Mouse (Mus musculus): Measurements from ENCODE around the gene Bmp15.

The Bmp15 gene

GRCm38 (mm10) chrX:6320621-6321020 lies at the start of gene Bmp15:
Gene Bmp15, minus strand, starts transcription at chrX:6320721.
- DNase-seq (ENCODE audit: low spot score in 2 of 2) = no peak

- no peak for DNase-seq (ENCODE audit: low spot score in 2 of 2)
Observed at GRCm38 (mm10) chrX:6368822-6369221, 48.3 kb upstream of the Bmp15 start.

- no peak for DNase-seq (ENCODE audit: low spot score in 2 of 2)
Observed at GRCm38 (mm10) chrX:6357503-6358114, 37.1 kb upstream of the Bmp15 start.

GRCm38 (mm10) chrX:6356876-6357275 lies 36.4 kb upstream of the Bmp15 start:
- no peak for DNase-seq (ENCODE audit: low spot score in 2 of 2)

GRCm38 (mm10) chrX:6345273-6345959 lies 24.9 kb upstream of the Bmp15 start:
- no peak for DNase-seq (ENCODE audit: low spot score in 2 of 2)

GRCm38 (mm10) chrX:6324056-6324455 lies 3.5 kb upstream of the Bmp15 start:
- no peak for DNase-seq (ENCODE audit: low spot score in 2 of 2)

GRCm38 (mm10) chrX:6317747-6318146 lies 2.8 kb downstream of the Bmp15 start:
- DNase-seq (ENCODE audit: low spot score in 2 of 2) = no peak

All from spleen, postnatal 36 days (tissue).